Mouse (Mus musculus): ENCODE results near the gene Lrif1. TPM values are rescaled to one million over a fixed set of nuclear protein-coding genes. Genes with fewer than 3 reads are reported as not detected.
"Not testable (repeated sequence)": the region's sequence is repeated elsewhere in the genome, so short reads cannot be mapped to it uniquely, and the experiment has no call there.

The Lrif1 gene
- 20.8 and 24.8 TPM in 2 replicates for polyA plus RNA-seq (2015; fragmentation: Nextera tagmentation; extraction: Ambion mirVana)

DNA sequence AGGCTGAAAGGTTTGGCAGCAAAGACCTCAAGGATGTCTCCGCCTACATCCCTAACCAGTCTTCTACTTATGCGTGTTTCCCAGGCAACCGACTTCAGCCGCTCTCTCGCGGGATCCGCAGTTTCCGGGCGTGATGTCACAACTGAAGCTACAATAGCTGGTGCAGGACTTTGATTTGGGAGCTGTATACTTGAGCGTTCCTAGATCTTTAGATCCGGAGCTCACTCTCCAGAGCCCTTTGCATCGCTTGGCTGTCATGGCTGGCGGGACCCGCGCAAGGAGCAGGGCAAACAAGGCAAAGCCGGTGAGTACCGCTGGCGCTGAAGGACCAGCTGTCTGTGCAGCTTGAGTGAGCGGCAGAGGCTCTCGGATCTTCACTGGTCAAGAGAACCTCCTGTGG is at the start of gene Lrif1:
Gene Lrif1 (plus strand): TSS at position 158 of the 400 bp plus-strand sequence.
- Histone ChIP-seq H3K9ac (peak within 1 kb of the TSS; percentile 82), H3K27me3 (no peaks in the 10 kb centered on the region), H3K4me3 (peak within 1 kb of the TSS; percentile 66), H3K4me1 (replicated peaks) (peaks cover 3% of the 10 kb centered on the region; the same call in 1 of the 2 replicates), H3K4me2 (peak within 1 kb of the TSS; percentile 57), H3K27ac (peak within 1 kb of the TSS; percentile 92), H3K9me3 (no peaks in the 10 kb centered on the region), H3K36me3 (no peaks in the 10 kb centered on the region; the same call in 1 of the 2 replicates)
- peak; percentile 99 for ATAC-seq (ENCODE audit: low FRiP score)
- 1% methylated on average over 20 of the region's 20 CpGs for WGBS

DNA sequence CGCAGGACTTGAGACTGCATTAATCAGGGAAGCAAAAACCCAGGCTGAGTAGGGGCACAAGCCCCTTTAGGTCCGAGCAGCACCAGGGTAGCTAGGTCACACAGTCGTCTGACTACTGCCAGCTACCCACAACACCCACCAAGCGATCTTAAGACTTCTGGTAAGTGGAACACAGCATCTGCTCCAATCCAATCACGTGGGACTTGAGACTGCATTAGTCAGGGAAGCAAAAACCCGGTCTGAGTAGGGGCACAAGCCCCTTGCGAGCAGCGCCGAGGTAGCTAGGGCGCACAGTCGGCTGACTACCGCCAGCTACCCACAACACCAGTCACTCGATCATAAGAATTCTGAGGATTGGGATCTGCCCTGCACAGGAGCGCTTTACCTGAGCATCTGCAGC is 12.0 kb upstream of the Lrif1 start:
- H3K9ac ChIP-seq; H3K4me2 ChIP-seq; H3K4me3 ChIP-seq; H3K36me3 ChIP-seq; H3K9me3 ChIP-seq; H3K27me3 ChIP-seq; H3K27ac ChIP-seq; H3K4me1 ChIP-seq (replicated peaks); ATAC-seq (ENCODE audit: low FRiP score): not testable (repeated sequence)
- WGBS = 74% methylated on average over 14 of the region's 14 CpGs

DNA sequence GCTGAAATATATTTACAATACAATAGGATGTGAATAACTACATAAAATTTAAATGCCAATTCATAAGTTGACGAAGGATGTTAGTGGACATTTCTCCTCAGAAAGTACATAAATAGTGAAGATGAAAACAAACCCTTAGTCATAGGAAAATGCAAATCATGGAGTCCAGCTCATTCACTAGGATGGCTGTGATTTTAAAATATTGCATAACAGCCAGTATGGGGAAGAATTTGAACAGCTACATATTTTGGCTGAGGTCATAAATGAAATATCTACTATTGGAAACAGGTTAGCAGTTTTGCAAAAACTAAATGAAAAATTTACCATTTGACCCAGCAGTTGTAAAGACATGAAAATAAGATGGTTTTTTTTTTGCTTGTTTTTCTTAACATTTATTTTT is 594 bp downstream of the Lrif1 start:
- Histone ChIP-seq H3K27me3 (no peaks in the 10 kb centered on the region), H3K36me3 (no peaks in the 10 kb centered on the region; the same call in 1 of the 2 replicates), H3K27ac (peak overlapping the region; percentile 92; the same call in 1 of the 2 replicates), H3K4me3 (peak overlapping the region; percentile 66), H3K9ac (peak overlapping the region; percentile 82), H3K9me3 (no peaks in the 10 kb centered on the region), H3K4me2 (peak overlapping the region; percentile 57), H3K4me1 (replicated peaks) (peaks cover 3% of the 10 kb centered on the region; the same call in 1 of the 2 replicates)
- no peak for ATAC-seq (ENCODE audit: low FRiP score)
- 20% methylated on average over 1 of the region's 1 CpGs for WGBS

GRCm38 (mm10) chr3:106721397-106722027 is 36.7 kb downstream of the Lrif1 start:
- Histone ChIP-seq H3K9me3 (peaks cover 7% of the 10 kb centered on the region; the same call in 1 of the 2 replicates), H3K36me3 (no peaks in the 10 kb centered on the region), H3K4me3 (peak overlapping the region; percentile 69), H3K4me1 (replicated peaks) (no peaks in the 10 kb centered on the region), H3K9ac (peak overlapping the region; percentile 78), H3K27ac (peak overlapping the region; percentile 95), H3K27me3 (peaks cover 8% of the 10 kb centered on the region), H3K4me2 (peak overlapping the region; percentile 62)
- 2% methylated on average over 31 of the region's 31 CpGs for WGBS
- ATAC-seq (ENCODE audit: low FRiP score) = peak; percentile 99

GRCm38 (mm10) chr3:106722028-106722945 is 37.5 kb downstream of the Lrif1 start:
- peaks cover 5% of the 10 kb centered on the region; the same call in 1 of the 2 replicates for H3K36me3 ChIP-seq
- H3K4me3 ChIP-seq = peak overlapping the region; percentile 69
- WGBS = under 1% methylated on average over 33 of the region's 33 CpGs
- peak overlapping the region; percentile 95 for H3K27ac ChIP-seq
- no peaks in the 10 kb centered on the region for H3K4me1 ChIP-seq (replicated peaks)
- H3K9ac ChIP-seq = peak overlapping the region; percentile 78
- ATAC-seq (ENCODE audit: low FRiP score) = peak; percentile 95
- peaks cover 8% of the 10 kb centered on the region for H3K27me3 ChIP-seq
- H3K9me3 ChIP-seq = peaks cover 6% of the 10 kb centered on the region; the same call in 1 of the 2 replicates
- H3K4me2 ChIP-seq = peak overlapping the region; percentile 62

- H3K9ac ChIP-seq = no peak overlapping the region
- H3K27me3 ChIP-seq = no peaks in the 10 kb centered on the region
- H3K36me3 ChIP-seq = no peaks in the 10 kb centered on the region
- no peak overlapping the region for H3K4me2 ChIP-seq
- no peak for ATAC-seq (ENCODE audit: low FRiP score)
- H3K27ac ChIP-seq = no peak overlapping the region
- H3K4me3 ChIP-seq = no peak overlapping the region
- H3K9me3 ChIP-seq = no peaks in the 10 kb centered on the region
- no peaks in the 10 kb centered on the region for H3K4me1 ChIP-seq (replicated peaks)
- WGBS = 65% methylated on average over 1 of the region's 1 CpGs
Observed at GRCm38 (mm10) chr3:106755898-106756297, 71.1 kb downstream of the Lrif1 start.

- WGBS = 96% methylated on average over 1 of the region's 1 CpGs
- Histone ChIP-seq H3K36me3 (no peaks in the 10 kb centered on the region), H3K27me3 (no peaks in the 10 kb centered on the region), H3K4me1 (replicated peaks) (no peaks in the 10 kb centered on the region), H3K9me3 (no peaks in the 10 kb centered on the region), H3K9ac (no peak overlapping the region), H3K27ac (no peak overlapping the region), H3K4me3 (no peak overlapping the region), H3K4me2 (no peak overlapping the region)
- ATAC-seq (ENCODE audit: low FRiP score) = no peak
Observed at GRCm38 (mm10) chr3:106771834-106772233, 87.0 kb downstream of the Lrif1 start.

DNA sequence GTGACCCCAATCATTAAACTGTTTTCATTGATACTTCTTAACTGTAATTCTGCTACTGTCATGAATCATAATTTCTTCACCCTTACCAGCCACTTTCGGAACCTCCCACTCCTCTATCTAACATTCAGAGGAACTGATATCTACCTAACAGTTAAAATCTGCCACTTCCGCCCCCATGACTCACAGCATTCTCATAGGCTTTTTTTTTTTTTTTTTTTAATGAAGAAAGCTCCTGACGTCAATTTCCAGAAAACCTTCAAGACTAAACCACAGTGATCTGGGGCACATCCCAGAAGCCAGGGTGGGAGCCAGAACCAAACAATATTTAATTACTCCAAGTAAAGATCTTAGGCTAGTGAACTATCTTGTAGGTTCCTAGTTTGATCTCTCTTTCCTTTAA is 100.3 kb downstream of the Lrif1 start:
- Histone ChIP-seq H3K4me3 (no peak overlapping the region), H3K27ac (no peak overlapping the region), H3K27me3 (no peaks in the 10 kb centered on the region), H3K9ac (no peak overlapping the region), H3K36me3 (no peaks in the 10 kb centered on the region), H3K4me1 (replicated peaks) (no peaks in the 10 kb centered on the region), H3K4me2 (no peak overlapping the region), H3K9me3 (no peaks in the 10 kb centered on the region)
- 88% methylated on average over 3 of the region's 3 CpGs for WGBS
- no peak for ATAC-seq (ENCODE audit: low FRiP score)

Other genes starting within 250 kb of the Lrif1 start
- gene Dennd2d, start 202.6 kb upstream of the Lrif1 start, polyA plus RNA-seq (2015; fragmentation: Nextera tagmentation; extraction: Ambion mirVana) = 0.17 and 0.57 TPM in 2 replicates
- 57.9 and 62.5 TPM in 2 replicates for gene Dram2, start 137.2 kb upstream of the Lrif1 start, polyA plus RNA-seq (2015; fragmentation: Nextera tagmentation; extraction: Ambion mirVana)
- gene Cept1, start 137.2 kb upstream of the Lrif1 start, polyA plus RNA-seq (2015; fragmentation: Nextera tagmentation; extraction: Ambion mirVana) = 39.1 and 43.5 TPM in 2 replicates
- gene Cd53, start 105.2 kb downstream of the Lrif1 start, polyA plus RNA-seq (2015; fragmentation: Nextera tagmentation; extraction: Ambion mirVana) = 5.5 TPM in 2 replicates
- gene Olfr266, start 141.3 kb downstream of the Lrif1 start, polyA plus RNA-seq (2015; fragmentation: Nextera tagmentation; extraction: Ambion mirVana) = not detected in 2 replicates